Mouse (Mus musculus) kidney, postnatal 25 days (tissue): ENCODE measurements around the gene Spats1.

Source experiments
- DNase-seq, 2 experiments: peaks; one replicate each; pipeline ENCODE4 v3.0.0; 2021; ENCODE audit warnings: mixed read lengths in 2 of 2

Spats1 gene

DNA sequence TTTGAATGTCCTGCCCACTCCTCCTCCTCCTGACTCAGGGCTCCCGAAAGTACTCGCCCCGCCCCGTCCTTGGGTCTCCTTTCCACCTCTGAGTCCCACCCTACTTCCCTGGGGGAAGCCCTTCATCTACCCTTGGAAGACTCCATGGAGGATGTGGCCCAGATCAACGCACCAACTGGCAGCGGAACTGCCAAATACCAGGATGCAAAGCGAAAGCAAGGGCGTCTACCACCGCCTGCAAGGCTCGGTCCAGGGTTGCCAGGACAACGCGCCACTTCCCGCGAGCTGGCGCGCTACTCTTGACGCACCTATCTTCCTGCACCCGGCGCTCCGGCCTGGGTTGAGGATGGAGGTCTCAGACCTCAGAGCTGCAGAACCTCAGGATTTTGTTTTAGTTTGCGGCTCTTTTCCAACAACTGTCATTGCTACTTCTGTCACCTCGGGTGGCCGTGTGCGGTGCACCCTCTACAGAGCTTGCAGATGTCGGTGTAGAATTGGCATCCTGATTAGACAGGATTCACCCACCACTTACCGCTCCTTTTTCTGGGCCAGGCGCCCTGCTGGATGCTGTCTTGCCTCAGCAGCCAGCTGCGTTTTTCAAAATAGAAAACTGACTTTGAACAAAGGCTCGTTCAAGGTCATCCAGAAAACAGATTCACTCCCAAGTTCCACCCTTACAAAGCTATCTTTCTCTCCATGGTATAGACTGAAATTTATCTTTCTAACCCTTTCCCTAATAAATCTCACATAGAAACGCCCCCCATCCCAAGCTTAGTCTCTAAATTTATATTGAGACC, at the start of gene Spats1:
TSS of gene Spats1 (minus strand) at position 747 of the 797 bp plus-strand sequence.
- DNase-seq: peak; percentile 48 to 73

DNA sequence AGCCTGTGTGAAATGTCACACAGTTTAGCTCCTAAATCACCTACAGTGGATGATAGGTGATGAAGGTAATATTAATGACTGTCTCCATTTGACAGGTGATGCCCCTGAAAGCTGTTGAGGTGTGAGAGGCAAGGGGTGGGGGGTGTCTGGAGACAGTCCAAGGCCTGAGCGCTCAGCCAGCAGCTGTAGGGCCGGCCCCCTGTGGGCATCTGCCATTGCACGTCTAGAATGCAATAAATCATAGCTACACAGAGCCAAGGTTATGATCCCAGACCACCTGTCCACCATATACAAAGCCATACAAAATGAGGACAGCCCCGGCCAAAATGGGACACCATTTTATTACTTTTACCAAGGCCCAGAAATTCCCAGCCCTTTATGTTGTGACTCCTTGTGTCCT, 49.7 kb upstream of the Spats1 start:
- no peak for DNase-seq

DNA sequence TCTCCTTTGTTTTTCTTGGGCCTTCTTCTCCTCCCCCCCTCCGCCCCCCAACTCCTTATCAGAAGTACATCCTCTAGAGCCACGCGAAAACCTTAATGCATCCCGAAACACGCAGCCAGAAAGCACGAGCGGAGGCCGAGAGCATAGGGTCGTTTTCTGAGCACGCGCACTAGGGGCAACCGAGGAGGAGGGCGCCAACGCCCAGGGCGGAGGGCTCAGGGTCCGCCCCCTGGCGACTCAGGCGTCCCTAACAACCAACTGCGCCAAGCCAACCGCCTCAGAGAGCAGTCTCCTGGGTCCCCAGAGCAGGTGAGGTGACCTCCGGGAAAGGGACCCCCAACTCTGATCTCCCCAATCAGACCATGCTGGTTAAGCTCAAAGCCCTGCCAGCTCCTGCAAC, 48.0 kb upstream of the Spats1 start, which contains the start of gene Tcte1:
TSS of gene Tcte1 (plus strand) at position 172 of the 400 bp plus-strand sequence.
- no peak for DNase-seq

DNA sequence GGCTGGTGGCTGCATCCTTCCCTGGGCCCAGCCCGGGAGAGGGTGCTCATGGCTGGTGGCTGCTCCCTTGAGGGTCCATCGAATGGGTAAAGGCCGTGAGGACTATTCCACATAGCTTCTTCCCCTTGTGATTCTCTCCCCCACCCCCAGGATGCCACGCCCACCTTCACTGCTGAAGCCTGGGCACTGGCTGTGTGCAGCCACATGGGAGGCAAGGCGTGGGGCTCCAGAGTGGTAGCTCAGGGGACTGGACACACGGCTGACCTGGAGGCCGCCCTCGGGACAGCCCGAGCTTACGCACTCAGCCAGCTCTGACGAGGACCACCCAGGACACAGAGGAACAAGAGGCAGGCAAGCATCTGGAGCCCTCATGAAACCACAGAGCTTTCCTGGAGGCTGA, 44.9 kb upstream of the Spats1 start:
- DNase-seq: no peak

DNA sequence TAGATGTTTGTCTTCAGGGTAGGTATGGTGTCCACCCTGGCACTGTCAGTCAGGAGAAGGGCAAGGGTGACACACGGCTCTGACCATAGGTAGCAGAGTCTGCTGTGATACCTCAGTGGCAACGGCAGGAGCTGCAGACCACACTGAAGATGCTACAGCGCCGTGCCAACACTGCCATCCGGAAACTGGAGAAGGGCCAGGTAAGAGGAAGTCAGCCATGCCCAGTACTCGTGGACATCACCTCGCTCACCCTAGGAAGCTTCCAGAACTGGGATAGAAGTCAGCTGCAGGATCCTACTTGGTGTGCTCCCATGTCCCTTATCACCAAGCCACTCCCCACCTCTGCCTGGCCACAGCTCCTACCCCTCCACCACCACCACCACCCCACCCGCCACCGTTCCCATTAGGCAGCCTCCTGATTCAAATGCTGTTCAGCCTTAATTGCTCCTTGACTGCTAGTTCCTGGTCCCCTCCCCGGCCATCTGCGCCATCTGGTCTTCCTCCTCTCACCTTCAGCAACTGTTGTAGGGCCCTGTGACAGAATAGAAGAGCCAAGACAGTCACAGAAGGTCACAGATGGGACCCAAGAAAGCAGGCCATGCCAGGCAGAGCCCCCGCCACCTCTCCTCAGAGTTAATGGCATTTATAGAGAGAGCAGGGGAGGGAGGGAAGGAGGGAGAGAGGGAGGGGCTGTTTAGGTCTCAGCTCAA, 43.7 kb upstream of the Spats1 start:
- no peak for DNase-seq

DNA sequence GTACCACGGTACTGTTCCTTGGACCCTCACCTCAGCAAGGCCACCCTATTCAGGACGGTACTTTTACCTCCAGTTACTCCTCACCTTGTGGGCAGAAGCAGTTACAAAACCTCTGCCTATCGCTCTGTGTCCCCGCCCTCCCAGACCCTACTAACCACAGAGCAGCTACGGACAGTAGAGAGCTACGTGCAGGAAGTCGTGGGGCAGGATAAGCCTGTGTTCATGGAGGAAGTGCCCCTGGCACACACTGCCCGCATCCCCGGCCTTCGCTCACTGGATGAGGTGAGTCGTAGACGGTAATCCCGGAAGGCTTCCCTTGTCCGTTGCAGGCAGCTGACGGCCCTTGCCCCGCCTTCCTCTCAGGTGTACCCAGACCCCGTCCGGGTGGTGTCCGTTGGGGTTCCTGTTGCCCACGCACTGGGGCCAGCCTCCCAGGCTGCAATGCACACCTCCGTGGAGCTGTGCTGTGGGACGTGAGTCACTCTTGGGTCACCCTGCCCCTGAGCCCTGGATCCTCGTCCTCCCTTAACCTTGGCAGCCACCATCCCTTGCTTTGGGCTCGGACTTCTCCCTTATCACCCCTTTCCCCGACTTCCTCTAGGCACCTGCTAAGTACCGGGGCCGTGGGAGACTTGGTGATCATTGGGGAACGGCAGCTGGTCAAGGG, 42.5 kb upstream of the Spats1 start:
- DNase-seq: no peak

DNA sequence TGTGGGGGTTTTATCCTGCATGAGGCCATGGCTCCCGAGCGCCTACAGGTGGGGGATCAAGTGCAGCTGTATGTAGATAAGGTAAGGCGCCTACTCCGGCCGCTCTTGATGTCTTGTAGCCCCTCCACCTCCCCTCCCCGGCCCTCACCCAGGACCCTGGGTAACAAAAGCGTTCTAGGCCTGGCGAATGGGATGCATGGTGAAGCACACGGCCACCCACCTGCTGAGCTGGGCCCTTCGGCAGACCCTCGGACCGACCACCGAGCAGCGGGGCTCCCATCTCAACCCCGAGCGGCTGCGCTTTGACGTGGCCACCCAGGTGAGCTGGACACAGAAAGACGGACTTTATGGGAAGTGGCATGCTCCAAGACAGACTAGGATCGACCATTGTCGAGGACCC, 41.9 kb upstream of the Spats1 start:
- DNase-seq: no peak

DNA sequence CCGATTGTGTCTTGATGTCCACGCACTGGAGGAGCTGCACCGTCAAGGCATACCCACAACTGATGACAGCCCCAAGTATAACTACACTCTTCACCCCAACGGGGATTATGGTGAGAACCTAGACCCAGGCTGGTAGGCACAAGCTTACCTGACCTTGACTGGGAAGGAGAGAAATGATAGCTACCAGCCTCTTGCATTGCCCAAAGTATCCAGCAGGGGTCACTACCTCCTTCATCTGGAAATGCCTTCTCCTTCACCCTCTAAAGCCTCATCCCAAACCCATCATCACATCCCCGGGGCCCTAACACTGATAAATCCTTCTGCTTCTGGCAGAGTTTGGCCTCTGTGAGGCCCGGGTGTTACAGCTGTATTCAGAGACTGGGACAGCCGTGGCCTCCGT, 41.3 kb upstream of the Spats1 start:
- DNase-seq: peak; percentile 75 to 87

DNA sequence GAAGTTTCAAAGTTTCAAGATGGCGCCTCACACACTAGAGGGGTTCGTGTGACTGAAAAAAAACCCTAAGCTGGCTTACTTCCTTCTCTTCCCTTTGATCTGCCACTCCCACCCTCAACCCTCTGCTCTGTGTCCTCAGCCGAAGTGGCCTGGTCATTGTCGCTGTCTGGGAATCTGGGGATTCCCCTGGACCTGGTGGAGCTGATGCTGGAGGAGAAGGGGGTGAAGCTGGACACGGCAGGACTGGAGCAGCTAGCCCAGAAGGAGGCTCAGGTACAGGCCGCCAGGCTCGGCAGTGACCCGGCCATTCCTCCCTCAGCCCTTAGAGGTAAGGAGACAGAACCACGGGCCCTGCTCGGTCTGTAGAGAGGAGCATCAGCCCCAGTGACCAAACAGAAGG, 40.6 kb upstream of the Spats1 start:
- no peak for DNase-seq

DNA sequence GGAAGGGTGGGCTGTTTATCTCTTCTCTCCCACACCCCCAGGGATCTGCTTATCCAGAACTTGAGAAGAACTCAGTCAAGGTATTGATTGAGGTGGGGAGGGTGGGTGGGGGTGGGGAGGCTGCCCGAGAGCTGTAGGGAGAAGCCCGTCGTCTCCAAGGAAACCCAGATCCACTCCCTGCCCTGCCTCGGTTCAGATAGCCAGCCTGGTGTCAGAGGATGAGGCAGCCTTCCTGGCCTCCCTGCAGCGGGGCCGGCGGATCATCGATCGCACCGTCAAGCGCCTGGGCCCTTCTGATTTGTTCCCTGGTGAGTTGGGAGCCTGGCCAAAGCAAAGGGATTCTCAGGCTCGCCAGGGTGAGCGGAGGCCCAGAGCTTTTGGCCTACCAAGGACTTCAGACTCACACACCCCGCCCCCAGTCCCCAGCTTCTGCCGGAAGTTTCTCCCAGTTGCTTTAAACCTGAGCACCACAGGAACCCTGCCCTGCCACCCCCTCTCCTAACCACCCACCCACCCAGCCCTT, 40.0 kb upstream of the Spats1 start:
- DNase-seq: no peak

DNA sequence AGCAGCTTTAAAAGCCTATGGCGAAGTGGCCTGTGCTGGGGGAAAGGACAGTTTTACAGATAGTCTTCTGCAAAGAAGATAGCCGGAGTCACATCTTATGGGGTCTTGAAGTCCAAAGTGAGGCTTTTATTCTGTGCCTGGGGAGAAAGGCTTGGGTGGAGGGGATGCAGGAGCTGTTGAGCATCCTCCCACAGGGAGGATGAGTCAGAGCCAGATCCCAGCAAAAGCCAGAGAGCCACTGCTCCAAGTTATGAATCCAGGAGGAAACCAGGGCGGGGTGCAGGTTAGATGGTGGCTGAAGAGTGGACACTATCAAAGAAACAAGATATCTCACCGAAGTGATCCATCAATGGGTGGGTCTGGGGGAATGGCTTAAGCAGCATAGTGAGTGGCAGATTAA, 36.5 kb upstream of the Spats1 start:
- DNase-seq: no peak

DNA sequence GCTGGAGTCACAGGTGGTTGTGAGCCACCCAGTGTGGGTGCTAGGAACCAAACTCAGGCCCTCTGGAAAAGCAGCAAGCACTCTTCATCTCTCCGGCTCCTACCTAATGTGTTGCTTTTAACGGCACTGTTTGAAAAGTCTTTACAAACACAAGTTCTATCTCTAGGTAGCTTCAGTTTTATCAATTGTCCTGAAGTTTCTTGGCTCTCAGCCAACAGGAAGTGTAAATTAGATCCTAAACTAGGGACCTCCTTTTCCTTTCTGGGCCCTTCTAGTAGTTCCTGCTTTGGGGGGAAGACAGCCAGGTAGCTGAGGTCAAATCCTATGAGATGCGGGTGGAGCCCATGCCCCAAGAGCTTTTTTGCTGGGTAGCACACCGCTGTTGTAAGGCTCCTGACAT, 35.7 kb upstream of the Spats1 start:
- no peak for DNase-seq

DNA sequence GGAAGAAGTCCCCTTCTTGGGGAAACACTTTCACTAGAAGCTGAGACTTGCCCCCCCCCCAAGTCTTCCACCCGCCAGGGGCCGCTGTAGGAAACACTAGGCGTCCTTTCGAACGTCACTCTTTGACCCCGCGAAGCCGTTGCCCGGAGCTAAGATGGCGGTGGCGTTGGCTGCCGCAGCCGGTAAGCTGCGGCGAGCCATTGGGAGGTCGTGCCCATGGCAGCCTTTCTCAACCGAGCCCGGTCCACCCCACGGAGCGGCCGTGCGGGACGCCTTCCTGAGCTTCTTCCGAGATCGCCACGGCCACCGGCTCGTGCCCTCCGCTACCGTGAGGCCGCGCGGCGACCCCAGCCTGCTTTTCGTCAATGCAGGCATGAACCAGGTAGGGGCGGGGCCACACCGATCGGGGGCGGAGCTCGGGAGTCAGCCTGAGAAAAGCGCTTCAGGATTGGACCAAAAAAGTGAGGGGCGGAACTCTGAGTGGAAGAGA, 31.5 kb upstream of the Spats1 start, which contains the start of gene Aars2:
TSS of gene Aars2 (plus strand) at position 142 of the 490 bp plus-strand sequence.
- peak; percentile 96 to 98 for DNase-seq

DNA sequence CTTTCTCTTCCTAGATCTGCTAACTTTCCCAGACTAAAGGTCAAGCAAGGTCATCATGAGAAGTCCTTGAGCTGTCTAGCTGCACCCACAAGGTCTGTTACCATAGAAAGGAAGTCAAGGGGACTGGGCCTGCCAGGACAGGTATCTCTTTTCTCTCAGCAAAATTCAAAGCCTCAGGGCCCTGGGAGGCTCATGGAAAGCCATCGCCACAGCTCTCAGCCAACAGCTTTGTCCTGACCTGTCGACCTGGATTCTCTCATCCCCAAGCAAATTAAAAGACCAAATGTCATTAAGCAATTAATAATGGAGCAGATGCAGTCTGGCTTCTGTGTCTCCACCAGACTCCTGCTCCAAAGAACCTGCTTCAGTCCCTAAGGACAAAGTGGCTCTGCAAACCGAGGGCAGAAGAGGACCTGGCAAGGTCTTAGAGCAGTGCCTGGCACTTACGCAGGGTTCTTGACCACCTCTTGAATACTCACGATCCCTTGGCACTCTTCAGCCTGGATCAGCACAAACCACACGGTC, 30.8 kb upstream of the Spats1 start:
- no peak for DNase-seq

DNA sequence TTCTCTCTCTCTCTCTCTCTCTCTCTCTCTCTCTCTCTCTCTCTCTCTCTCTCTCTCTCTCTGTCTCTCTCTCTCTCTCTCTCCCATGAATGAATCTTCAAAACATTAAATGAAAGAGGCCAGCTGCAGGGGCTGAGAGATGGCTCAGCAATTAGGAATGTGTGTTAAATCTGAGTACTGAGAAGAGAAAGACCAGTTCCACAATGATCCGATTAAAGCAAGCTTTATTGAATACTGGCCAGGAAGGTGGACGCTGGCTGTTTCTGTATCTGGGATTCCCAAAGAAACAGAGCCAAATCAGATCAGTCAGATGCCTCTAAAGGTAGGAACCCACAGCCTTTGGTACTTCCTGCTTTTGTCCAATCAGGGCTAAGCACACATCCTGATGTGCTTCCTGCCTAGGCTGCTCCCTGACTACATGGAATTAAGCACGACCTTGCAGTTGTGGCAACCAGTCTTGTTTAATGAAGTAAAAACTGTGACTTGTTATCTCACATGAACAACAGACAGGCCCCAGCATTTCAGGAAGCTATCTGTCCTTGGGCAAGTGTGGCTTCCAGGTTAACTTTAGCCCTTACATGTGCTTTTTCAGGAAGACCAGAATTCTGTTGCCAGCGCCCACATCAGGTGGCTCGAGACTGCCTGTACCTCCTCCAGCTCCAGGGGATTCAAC, 28.2 kb upstream of the Spats1 start:
- no peak for DNase-seq

DNA sequence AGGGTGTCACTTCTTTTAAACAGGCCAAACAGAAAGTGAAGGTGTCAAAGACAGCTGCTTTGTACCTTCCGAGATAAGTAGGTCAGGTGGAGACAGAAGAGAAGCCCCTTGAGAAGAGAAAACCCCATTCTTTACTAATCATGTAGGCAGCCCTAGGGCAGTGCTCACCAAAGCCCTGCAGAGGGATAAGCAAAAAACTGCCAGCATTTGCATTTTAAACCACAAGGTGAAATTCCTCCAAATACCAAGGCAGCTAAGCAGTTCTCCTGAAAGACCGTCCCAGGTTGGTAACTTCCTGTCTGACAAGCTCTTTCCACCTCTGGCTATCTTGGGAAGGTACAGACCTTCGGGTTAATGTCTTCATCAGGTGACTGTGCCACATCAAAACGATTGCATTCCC, 27.1 kb upstream of the Spats1 start:
- DNase-seq: no peak

DNA sequence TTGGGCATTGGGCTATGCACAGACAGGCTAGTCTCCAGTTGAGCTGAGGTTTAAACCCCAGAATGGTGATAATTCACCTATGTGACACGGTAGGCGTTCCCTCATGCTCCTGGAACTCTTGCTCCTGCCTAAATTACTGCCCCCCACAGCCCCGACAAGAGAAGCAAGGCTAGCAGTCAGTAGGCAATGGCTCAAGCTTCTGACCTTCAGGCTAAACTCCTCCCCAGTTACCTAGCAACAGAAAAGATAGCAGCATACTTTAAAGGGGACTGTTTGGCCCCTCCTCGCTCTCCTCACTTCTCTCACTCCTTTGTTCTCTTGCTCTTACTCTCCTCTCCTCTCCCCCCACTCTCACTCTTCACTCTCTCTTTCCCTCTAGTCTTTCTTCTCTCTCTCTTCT, 25.8 kb upstream of the Spats1 start:
- DNase-seq: no peak

DNA sequence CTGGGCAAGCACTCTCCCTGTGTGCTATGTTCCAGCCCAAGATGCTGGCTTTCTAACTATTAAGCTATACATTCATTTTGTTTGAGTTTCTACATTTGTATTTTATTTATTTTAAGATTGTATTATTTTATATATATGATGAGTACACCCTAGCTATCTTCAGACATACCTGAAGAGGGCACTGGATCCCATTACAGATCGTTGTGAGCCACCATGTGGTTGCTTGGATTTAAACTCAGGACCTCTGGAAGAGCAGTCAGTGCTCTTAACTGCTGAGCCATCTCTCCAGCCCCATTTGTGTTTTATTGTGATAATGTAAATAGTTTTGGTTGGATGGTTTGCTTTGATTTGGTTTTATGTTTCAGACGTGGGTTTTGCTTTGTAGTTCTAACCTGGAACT, 24.3 kb upstream of the Spats1 start:
- no peak for DNase-seq

DNA sequence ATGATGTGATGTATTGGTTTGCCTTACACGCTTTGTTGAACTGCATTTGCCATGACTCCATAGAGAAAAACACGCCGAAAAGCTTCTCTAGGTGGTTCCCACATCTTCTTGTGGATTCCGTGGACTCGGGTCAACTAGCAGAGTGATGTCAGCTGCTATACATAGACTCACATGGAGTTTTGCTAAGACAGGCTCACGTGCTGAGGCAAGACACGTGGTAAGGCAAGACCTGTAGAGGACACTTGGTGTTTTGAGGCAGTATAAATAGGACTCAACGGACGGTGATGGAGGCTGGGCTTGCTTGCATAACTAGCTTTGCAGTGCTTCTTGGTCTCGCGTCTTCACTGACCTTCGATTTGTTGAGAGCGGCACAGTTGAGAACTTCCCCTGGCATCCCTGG, 23.2 kb upstream of the Spats1 start:
- DNase-seq: no peak

DNA sequence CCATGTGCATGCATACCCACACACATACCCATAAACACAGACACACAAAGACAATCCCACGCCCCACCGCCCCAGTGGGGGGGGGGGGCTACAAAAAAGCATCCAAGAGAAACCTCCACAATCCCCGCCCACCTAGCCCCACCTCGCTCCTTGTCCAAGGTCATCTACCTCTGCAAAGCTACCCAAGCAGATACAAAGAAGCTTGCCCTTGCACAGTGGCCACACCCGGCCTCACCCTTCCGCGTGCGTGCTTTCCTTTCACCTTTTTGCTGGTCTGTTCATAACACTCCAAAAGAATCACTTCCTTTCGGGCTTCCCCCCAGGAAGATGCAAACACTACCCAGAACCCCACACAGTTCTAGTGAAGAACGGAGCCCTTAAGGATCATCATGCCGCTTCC, 20.2 kb upstream of the Spats1 start:
- no peak for DNase-seq

DNA sequence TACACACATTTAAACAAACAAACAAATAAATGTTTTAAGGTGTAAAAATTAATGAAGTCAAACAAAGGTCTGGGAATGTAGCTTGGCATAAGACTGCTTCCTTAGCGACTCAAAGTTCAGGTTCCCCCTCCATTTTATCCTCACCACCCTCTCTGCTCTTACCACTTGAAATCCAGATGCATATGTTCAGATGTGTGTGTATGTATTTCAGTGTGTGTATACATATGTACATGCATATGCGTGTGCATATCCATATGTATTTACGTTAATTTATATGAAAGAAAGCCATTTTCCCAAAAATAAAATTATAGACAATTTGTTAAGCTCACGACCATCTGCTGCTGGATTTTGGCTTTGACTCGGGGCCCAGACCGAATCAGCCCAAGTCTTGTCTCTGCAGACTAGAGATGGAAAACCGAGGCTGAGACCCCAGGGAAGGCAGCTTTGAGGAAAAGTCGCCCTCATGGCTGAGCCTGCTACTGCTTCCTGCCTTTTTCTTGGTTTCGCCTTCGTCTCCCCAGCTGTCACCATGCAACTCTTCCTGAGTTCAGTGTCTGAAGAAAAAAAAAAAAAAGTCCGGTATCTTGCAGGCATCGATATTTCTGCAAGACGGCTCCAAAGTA, 15.4 kb upstream of the Spats1 start:
- no peak for DNase-seq

DNA sequence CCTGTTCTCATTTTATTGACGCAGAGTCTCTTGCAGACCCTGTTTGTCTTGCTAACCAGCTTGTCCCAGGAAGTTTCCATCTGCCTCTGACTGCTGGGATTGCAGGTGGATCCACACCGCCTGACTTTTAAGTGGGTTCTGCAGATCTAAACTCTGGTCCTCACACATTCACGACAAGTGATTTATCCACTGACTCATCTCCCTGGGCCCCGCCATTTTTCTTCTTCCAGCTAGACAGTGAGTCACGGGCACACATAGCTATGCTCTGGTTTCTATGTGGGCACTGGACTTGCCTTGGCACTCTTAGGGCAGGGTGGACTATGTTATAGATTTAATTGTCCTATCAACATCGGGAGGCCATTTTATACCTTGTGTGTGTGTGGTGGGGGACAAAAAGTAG, 14.5 kb upstream of the Spats1 start:
- DNase-seq: no peak
